Mouse (Mus musculus): ENCODE results near the gene Stx5a. TPM values are rescaled to one million over a fixed set of nuclear protein-coding genes. Genes with fewer than 3 reads are reported as not detected.
A peak's percentile ranks its signal among the peaks of the same experiment; 100 is the strongest.

Stx5a gene
- total RNA-seq, 2 experiments from 2014 or later, result 59.9 to 70.7 TPM

- DNase-seq (ENCODE audit: extremely low spot score in 1 of 2, low spot score in 1 of 2), result no peak
Measured at GRCm38 (mm10) chr19:8789171-8789570, 48.0 kb downstream of the Stx5a start.

- no peak for DNase-seq (ENCODE audit: extremely low spot score in 1 of 2, low spot score in 1 of 2)
Measured at GRCm38 (mm10) chr19:8790171-8790570, 49.0 kb downstream of the Stx5a start.

DNA sequence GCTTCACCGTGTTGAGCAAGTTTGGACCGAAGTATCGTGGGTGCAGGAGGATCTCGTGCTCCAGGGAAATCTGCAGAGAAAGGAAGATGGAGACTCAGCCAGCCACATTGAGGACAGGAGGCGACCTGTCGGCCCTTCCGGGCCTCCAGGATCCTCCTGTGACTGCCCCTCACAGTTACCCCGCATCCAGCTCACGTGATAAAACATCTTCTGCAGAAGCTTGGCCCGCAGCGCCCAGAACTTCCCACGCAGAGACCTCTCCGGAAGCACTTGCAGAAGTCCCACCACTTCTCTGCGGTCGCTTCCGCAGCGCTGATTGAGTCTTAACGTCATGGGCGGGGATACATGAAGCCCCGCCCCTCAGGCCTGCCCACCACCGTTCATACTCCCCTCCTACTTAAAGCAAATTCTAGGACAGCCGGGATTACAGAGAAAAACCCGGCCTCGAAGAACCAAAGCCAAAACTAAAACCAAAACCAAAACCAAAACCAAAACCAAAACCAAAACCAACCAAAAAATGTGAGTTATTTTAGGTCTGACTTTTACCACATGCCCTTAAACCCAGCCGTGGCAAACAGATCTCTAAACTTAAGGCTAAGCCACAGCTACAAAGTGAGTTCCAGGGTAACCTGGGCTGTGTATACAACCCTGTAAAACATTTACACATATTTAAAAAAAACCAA lies 57.2 kb downstream of the Stx5a start, which contains the start of gene Polr2g:
Gene Polr2g (minus strand): TSS at position 314 of the 683 bp plus-strand sequence.
- peak; percentile 74 to 76 for DNase-seq (ENCODE audit: extremely low spot score in 1 of 2, low spot score in 1 of 2)

DNA sequence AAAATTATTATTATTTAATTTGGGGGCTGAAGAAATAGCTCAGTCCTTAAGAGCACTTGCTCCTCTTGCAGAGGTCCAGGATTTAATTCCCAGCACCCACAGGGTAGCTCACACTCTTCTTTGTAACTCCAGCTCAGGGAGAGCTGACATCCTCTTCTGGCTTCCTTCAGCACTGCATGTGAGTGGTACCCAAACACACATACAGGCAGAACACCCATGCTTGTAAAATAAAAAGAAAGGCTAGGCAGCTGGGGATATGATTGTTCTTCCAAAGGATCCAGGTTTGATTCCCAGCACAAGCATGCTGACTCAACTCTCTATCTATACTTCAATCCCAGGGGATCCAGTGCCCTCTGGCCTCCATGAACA lies 57.7 kb downstream of the Stx5a start:
- DNase-seq (ENCODE audit: extremely low spot score in 1 of 2, low spot score in 1 of 2), result no peak

GRCm38 (mm10) chr19:8802130-8802821 lies 61.1 kb downstream of the Stx5a start, which contains the start of gene Zbtb3:
Zbtb3 (plus strand) TSS chr19:8802555.
- DNase-seq (ENCODE audit: extremely low spot score in 1 of 2, low spot score in 1 of 2), result peak; percentile 66 to 81

GRCm38 (mm10) chr19:8803204-8803780 lies 62.1 kb downstream of the Stx5a start:
- DNase-seq (ENCODE audit: extremely low spot score in 1 of 2, low spot score in 1 of 2), result no peak

DNA sequence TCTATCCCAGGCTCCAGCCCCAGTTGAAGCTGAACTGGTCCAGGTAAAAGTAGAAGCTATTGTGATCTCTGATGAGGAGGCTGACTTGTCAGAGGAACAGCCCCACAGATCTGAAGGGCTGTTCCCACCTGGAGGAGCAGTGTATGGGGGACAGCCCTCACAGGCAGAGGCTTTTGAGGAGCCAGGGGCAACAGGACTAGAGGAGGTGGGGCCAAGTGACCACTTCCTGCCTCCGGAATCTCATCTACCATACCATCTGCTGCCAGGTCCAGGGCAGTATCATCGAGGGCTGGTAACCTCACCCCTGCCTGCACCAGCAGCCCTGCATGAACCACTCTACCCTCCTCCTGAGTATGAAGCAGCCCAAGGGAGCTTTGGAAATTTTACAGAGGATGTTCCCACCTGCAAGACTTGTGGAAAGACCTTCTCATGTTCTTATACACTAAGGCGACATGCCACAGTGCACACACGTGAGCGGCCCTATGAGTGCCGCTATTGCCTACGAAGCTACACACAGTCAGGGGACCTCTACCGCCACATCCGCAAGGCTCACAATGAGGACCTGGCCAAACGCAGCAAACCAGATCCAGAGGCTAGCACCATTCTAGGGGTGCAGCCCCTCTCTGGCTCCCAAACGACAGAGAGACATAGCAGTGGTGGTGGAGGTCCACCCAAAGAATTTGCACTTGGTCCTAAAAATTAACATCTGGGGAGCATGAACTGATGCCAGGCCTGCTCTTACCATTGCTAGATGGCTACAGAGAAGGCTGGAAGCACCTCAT lies 62.9 kb downstream of the Stx5a start:
- DNase-seq (ENCODE audit: extremely low spot score in 1 of 2, low spot score in 1 of 2), result no peak

Small RNA genes lying within 50 kb of the gene (microRNA-seq; reads per million reads assigned to microRNA genes)
- gene Mir6992, result 0 reads per million in 2 experiments

Other genes with a start within 250 kb of the Stx5a start
- gene Slc22a8, start 150.2 kb upstream of the Stx5a start, total RNA-seq (2021), result 10 to 100 TPM in 1 of 2 experiments, 1 to 10 TPM in 1; 9.5 to 12.3 TPM
- gene Slc22a6, start 123.4 kb upstream of the Stx5a start, total RNA-seq (2021), result 1 to 10 TPM; 1.5 to 1.6 TPM
- gene Chrm1, start 77.6 kb upstream of the Stx5a start, total RNA-seq (2021), result 100 to 1,000 TPM; 188 to 200 TPM
- 100 to 1,000 TPM; 155 to 170 TPM for gene Slc3a2, start 18.0 kb upstream of the Stx5a start, total RNA-seq (2021)
- 10 to 100 TPM; 43.9 to 53.6 TPM for gene Wdr74, start 5.6 kb upstream of the Stx5a start, total RNA-seq (2021)
- 1 to 10 TPM in 1 of 2 experiments, not detected in 1; 1.5 TPM for gene 1700092M07Rik, start 695 bp upstream of the Stx5a start, total RNA-seq (2021)
- 10 to 100 TPM; 75.4 to 95.3 TPM for gene Nxf1, start 15.7 kb downstream of the Stx5a start, total RNA-seq (2021)
- 100 to 1,000 TPM in 1 of 2 experiments, 10 to 100 TPM in 1; 92.1 to 101 TPM for gene Tmem223, start 29.6 kb downstream of the Stx5a start, total RNA-seq (2021)
- 10 to 100 TPM in 1 of 2 experiments, 1 to 10 TPM in 1; 8.5 to 10.1 TPM for gene Tmem179b, start 33.1 kb downstream of the Stx5a start, total RNA-seq (2021)
- 10 to 100 TPM; 13.8 to 14.1 TPM for gene Taf6l, start 45.0 kb downstream of the Stx5a start, total RNA-seq (2021)
- 100 to 1,000 TPM; 112 to 130 TPM for gene Polr2g, start 57.2 kb downstream of the Stx5a start, total RNA-seq (2021)
- gene Zbtb3, start 61.1 kb downstream of the Stx5a start, total RNA-seq (2021), result 1 to 10 TPM; 6.4 to 6.6 TPM
- gene Ttc9c, start 77.9 kb downstream of the Stx5a start, total RNA-seq (2021), result 10 to 100 TPM; 35.3 to 36.4 TPM
- 100 to 1,000 TPM; 109 to 120 TPM for gene Hnrnpul2, start 78.6 kb downstream of the Stx5a start, total RNA-seq (2021)
- 1 to 10 TPM in 1 of 2 experiments, not detected in 1; 4.5 TPM for gene AC129217.1, start 88.4 kb downstream of the Stx5a start, total RNA-seq (2021)
- 100 to 1,000 TPM; 103 to 111 TPM for gene Bscl2, start 96.1 kb downstream of the Stx5a start, total RNA-seq (2021)
- gene Gng3, start 97.8 kb downstream of the Stx5a start, total RNA-seq (2021), result 100 to 1,000 TPM; 188 to 192 TPM
- under 1 TPM; 0.28 to 0.47 TPM for gene Lrrn4cl, start 109.4 kb downstream of the Stx5a start, total RNA-seq (2021)
- 10 to 100 TPM; 92.2 to 98.9 TPM for gene Ubxn1, start 130.1 kb downstream of the Stx5a start, total RNA-seq (2021)
- gene Uqcc3, start 139.5 kb downstream of the Stx5a start, total RNA-seq (2021), result 10 to 100 TPM; 31.2 to 36.4 TPM
- gene Lbhd1, start 142.3 kb downstream of the Stx5a start, total RNA-seq (2021), result 10 to 100 TPM; 10.1 to 16.2 TPM
- not detected for gene Gm49403, start 142.5 kb downstream of the Stx5a start, total RNA-seq (2021)
- 10 to 100 TPM; 22.0 to 25.7 TPM for gene 1810009A15Rik, start 147.4 kb downstream of the Stx5a start, total RNA-seq (2021)
- gene Gm49416, start 147.5 kb downstream of the Stx5a start, total RNA-seq (2021), result 1 to 10 TPM; 1.6 to 2.2 TPM
- 10 to 100 TPM; 26.1 to 27.0 TPM for gene Ints5, start 151.6 kb downstream of the Stx5a start, total RNA-seq (2021)
- gene Ganab, start 156.7 kb downstream of the Stx5a start, total RNA-seq (2021), result 100 to 1,000 TPM; 116 to 122 TPM
- 100 to 1,000 TPM; 169 to 172 TPM for gene B3gat3, start 179.0 kb downstream of the Stx5a start, total RNA-seq (2021)
- 1 to 10 TPM; 4.8 to 6.4 TPM for gene Rom1, start 187.9 kb downstream of the Stx5a start, total RNA-seq (2021)
- gene Eml3, start 188.1 kb downstream of the Stx5a start, total RNA-seq (2021), result 10 to 100 TPM in 1 of 2 experiments, 1 to 10 TPM in 1; 9.1 to 11.1 TPM
- gene Mta2, start 200.5 kb downstream of the Stx5a start, total RNA-seq (2021), result 10 to 100 TPM; 51.2 to 58.4 TPM
- 10 to 100 TPM; 19.4 to 20.1 TPM for gene Tut1, start 212.4 kb downstream of the Stx5a start, total RNA-seq (2021)
- 100 to 1,000 TPM; 215 to 256 TPM for gene Eef1g, start 225.6 kb downstream of the Stx5a start, total RNA-seq (2021)
- gene Ahnak, start 247.9 kb downstream of the Stx5a start, total RNA-seq (2021), result 10 to 100 TPM; 14.7 to 15.7 TPM